Mouse (Mus musculus) cerebellum, postnatal 14 days (tissue): Measurements from ENCODE around the gene Olfr1288.

Source experiments
- DNase-seq, 2 experiments: peaks; one replicate each; pipeline ENCODE4 v3.0.0; 2021; ENCODE audit warnings: mixed read lengths in 2 of 2

Gene Olfr1288

GRCm38 (mm10) chr2:111473801-111474200 lies at the start of gene Olfr1288:
Gene Olfr1288, plus strand, starts transcription at chr2:111474101.
- DNase-seq: no peak

GRCm38 (mm10) chr2:111448842-111449241 lies 25.1 kb upstream of the Olfr1288 start, which contains the start of gene Olfr1287:
Gene Olfr1287, plus strand, starts transcription at chr2:111449142.
- DNase-seq: no peak

- no peak for DNase-seq
Observed at GRCm38 (mm10) chr2:111480519-111480918, 6.6 kb downstream of the Olfr1288 start, which contains the start of gene Olfr1289. Gene Olfr1289, plus strand, starts transcription at chr2:111480819.

- DNase-seq: no peak
Observed at GRCm38 (mm10) chr2:111493729-111494128, 19.8 kb downstream of the Olfr1288 start, which contains the start of gene Olfr1290. Gene Olfr1290, minus strand, starts transcription at chr2:111493829.

GRCm38 (mm10) chr2:111496880-111497279 lies 23.0 kb downstream of the Olfr1288 start, which contains the start of gene Olfr1291-ps1:
Gene Olfr1291-ps1, plus strand, starts transcription at chr2:111497180.
- no peak for DNase-seq

- no peak for DNase-seq
Observed at GRCm38 (mm10) chr2:111517451-111517850, 43.5 kb downstream of the Olfr1288 start.

GRCm38 (mm10) chr2:111524903-111525302 lies 51.0 kb downstream of the Olfr1288 start, which contains the start of gene Olfr1293-ps:
Gene Olfr1293-ps, plus strand, starts transcription at chr2:111525203.
- DNase-seq: no peak
